Mouse (Mus musculus) thymus, adult 2 months (tissue): ENCODE data around the gene Fggy. TPM values are rescaled to one million over a fixed set of nuclear protein-coding genes. Genes with fewer than 3 reads are reported as not detected.

Experiments
- DNase-seq: peaks from one replicate; pipeline ENCODE4 v3.0.0; 2021
- H3K27ac ChIP-seq: fragments of 200-500 bp; 2 replicates; pipeline ENCODE4 v1.5.1; 2012; ENCODE audit warnings: low read length, control low read depth; ENCODE audit not compliant: control insufficient read depth, insufficient read depth
- H3K27me3 ChIP-seq: fragments of 200-500 bp; 2 replicates; pipeline ENCODE4 v1.6.1; 2012; ENCODE audit warnings: mild to moderate bottlenecking, low read length, moderate library complexity, mixed read lengths; ENCODE audit not compliant: control insufficient read depth, insufficient read depth
- H3K36me3 ChIP-seq: fragments of 200-500 bp; 2 replicates; pipeline ENCODE4 v1.6.1; 2012; ENCODE audit warnings: mild to moderate bottlenecking, low read length, moderate library complexity; ENCODE audit not compliant: control insufficient read depth, insufficient read depth
- H3K4me1 ChIP-seq: fragments of 200-500 bp; replicated peaks from 2 replicates; pipeline ENCODE4 v1.6.1; 2012; ENCODE audit warnings: low read length; ENCODE audit not compliant: control insufficient read depth, insufficient read depth
- H3K4me3 ChIP-seq: fragments of 200-500 bp; 2 replicates; pipeline ENCODE4 v1.5.1; 2012; ENCODE audit warnings: mild to moderate bottlenecking, low read length, control low read depth, moderate library complexity; ENCODE audit not compliant: control insufficient read depth, insufficient read depth
- CTCF ChIP-seq: fragments of 200-500 bp; IDR thresholded peaks from 2 replicates; pipeline ENCODE4 v1.5.1; 2012; ENCODE audit warnings: mild to moderate bottlenecking, control low read depth, low read length, moderate library complexity, borderline replicate concordance; ENCODE audit not compliant: control insufficient read depth, poor library complexity, insufficient read depth; ENCODE audit errors: extremely low read depth
- POLR2A ChIP-seq: fragments of 200-500 bp; IDR thresholded peaks from 2 replicates; pipeline ENCODE4 v1.6.1; 2012; ENCODE audit warnings: mild to moderate bottlenecking, low read length, control low read depth, moderate library complexity; ENCODE audit not compliant: control insufficient read depth, poor library complexity, insufficient read depth; ENCODE audit errors: extremely low read depth
- WGBS: fragments of 180-500 bp; shearing (Covaris S2); methylation state at CpG from one replicate; pipeline ENCODE4 v1.1.7; 2018; 5-methylcytosine and 5-hydroxymethylcytosine counted together
- polyA plus RNA-seq: library from polyadenylated mRNA; depleted of rRNA; stranded (reverse); fragments of >200 nt; gene quantifications from 2 replicates; pipeline ENCODE4 v1.2.3, GENCODE M21; 2012

The Fggy gene
- polyA plus RNA-seq, 1 experiment = 4.4 TPM

DNA sequence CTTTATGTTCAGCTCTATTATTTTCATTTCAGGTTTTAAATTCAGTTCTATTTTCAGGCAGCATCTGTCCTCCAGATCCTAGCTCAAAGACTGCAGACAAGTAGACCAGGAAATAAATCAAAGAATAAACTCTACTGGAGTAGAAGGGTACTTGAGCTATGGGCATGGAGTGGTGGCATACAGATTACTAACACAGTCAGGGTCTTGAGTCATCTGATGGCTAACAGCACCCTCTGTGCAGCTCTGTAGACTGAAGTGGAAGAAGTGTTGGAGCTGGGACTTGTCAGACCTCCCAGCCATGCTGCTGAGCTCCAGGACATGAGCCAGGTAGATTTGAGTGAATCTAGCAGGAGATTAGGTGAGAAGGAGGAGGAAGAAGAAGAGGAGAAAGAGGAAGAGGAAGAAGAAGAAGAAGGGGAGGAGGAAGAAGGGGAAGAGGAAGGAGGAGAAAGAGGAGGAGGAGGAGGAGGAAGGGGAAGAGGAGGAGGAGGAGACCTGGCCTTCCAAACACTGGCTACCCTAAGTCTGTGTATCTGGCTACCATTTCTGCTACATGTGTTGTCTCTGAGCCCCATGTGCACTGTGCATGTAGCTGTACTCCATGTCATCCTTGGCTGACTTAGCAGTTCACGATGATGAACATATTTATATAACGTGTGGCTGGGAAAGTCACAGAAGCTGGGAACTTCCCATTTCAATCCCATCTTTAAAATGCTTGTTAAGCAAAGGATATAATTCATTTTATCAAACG is 91.7 kb downstream of the Fggy start:
- TF ChIP-seq POLR2A (no peak), CTCF (no peak)
- no peaks in the 10 kb centered on the region for H3K27me3 ChIP-seq
- DNase-seq = no peak
- H3K36me3 ChIP-seq = no peaks in the 10 kb centered on the region
- 0 out of 2 replicates have a peak, but pooled peaks cover 2% of the 10 kb centered on the region for H3K4me1 ChIP-seq
- no peak overlapping the region for H3K4me3 ChIP-seq
- WGBS = 93% methylated on average over 3 of the region's 3 CpGs
- no peak overlapping the region for H3K27ac ChIP-seq

DNA sequence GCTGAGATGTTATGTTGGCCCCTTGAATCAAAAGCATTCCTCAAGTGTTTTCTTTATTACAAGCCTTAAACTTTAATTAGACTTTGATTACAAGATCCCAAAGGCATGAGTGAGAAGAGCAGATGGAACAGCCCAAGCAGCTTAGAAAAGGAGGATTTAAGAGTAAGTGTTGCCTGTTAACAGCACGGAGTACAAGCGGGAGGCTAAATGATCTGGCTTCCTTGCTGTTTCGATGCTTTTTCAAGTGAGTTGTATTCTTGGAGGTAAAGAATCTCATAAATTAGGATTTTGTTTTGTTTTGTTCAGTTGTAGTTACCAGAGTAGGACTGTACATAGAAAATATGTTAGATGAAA is 92.2 kb downstream of the Fggy start:
- H3K27me3 ChIP-seq = no peaks in the 10 kb centered on the region
- 0 out of 2 replicates have a peak, but pooled peaks cover 2% of the 10 kb centered on the region for H3K4me1 ChIP-seq
- H3K27ac ChIP-seq = no peak overlapping the region
- no peaks in the 10 kb centered on the region for H3K36me3 ChIP-seq
- WGBS = 98% methylated on average over 3 of the region's 3 CpGs
- TF ChIP-seq POLR2A = no peak
- no peak for TF ChIP-seq CTCF
- no peak for DNase-seq
- H3K4me3 ChIP-seq = no peak overlapping the region

DNA sequence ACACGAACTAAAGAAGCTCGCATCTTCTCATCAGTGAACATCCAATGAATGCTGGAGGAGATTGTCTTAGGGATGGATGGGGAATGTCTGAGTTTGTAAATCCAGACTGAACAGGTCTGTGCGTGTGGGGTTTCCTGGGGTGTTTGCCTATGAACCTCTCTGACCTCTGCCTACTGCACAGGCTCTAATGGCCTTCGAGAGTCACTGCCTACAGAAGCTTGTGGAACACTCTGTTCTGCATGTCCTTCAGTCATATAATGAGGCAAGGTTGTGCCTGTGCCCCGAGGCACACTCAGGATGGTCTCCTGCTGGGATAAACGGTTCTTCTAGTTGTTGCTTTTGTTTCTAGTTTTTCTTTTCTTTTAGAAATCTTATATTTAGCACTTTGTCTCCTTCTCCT is 92.7 kb downstream of the Fggy start:
- no peak for TF ChIP-seq POLR2A
- no peak for TF ChIP-seq CTCF
- no peaks in the 10 kb centered on the region for H3K36me3 ChIP-seq
- no peak for DNase-seq
- no peak overlapping the region for H3K27ac ChIP-seq
- H3K27me3 ChIP-seq = no peaks in the 10 kb centered on the region
- 0 out of 2 replicates have a peak, but pooled peaks cover 2% of the 10 kb centered on the region for H3K4me1 ChIP-seq
- 96% methylated on average over 6 of the region's 6 CpGs for WGBS
- H3K4me3 ChIP-seq = no peak overlapping the region

DNA sequence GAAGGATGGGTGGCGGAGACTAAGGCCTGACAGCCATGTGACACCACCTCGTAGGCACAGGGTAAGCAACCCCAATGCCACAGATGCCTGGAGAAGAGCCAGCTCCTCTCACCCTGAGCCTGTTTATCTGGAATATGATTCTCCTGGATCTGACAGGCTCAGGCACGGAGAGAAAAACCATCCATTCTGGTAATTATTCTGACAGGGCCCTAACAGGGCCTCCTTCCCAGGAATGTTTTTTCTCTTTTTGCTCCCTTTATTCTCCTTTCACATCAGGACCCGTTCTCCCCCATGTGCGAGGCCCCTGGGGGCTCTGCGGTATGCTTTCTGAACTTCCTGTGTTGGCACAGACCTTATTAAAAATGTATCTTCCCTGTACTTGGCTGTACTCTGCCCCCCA is 94.7 kb downstream of the Fggy start:
- Histone ChIP-seq H3K4me1 (0 out of 2 replicates have a peak, but pooled peaks cover 2% of the 10 kb centered on the region), H3K36me3 (no peaks in the 10 kb centered on the region), H3K27me3 (no peaks in the 10 kb centered on the region), H3K27ac (no peak overlapping the region), H3K4me3 (no peak overlapping the region)
- DNase-seq = no peak
- 46% methylated on average over 6 of the region's 6 CpGs for WGBS
- TF ChIP-seq CTCF = no peak
- no peak for TF ChIP-seq POLR2A

DNA sequence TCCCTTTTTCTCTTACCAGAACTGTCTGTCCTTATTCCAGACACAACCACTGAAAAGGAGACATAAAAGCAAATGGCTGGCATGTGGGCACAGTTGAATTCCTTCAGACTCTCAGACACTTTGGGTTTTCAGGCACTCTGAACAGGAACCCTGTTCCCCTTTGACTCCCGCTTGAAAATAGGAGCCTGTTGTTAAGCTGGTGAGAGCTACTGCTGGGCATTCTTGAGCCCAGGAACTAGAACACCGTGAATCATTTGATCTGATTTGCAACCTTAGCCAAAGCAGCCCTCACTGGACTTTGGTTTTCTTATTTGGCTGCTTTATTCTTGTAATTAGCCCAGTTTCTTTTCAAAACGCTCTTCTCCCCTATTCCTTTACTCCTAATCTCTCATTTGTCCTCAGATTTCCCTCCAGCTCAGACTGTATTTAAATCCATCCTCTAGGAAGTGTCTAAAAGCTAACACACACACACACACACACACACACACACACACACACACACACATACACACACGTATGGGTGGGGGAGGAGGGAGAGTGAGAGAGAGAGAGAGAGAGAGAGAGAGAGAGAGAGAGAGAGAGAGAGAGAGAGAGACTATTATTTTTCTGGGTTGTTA is 96.1 kb downstream of the Fggy start:
- Histone ChIP-seq H3K27me3 (no peaks in the 10 kb centered on the region), H3K4me3 (no peak overlapping the region), H3K36me3 (no peaks in the 10 kb centered on the region), H3K4me1 (0 out of 2 replicates have a peak, but pooled peaks cover 2% of the 10 kb centered on the region), H3K27ac (no peak overlapping the region)
- 86% methylated on average over 4 of the region's 4 CpGs for WGBS
- no peak for TF ChIP-seq CTCF
- TF ChIP-seq POLR2A = no peak
- no peak for DNase-seq

DNA sequence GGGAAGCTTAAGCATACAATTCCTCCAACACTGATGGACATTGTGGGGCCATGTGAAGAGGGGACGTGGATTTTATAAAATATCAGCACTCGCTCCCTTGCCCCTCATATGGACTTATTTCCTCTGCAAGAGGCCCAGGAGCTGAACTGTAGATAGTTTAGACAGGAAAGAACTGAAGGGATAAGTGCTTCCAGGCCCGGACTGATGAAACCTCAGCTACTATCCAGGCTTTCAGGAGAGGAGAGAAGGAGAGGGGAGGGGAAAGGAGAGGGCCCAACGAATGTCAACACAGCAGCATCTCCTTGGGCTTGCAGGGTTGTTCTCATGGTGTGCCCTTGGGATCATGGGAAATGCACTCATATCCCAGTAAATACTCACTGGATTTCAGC is 96.6 kb downstream of the Fggy start:
- no peak for DNase-seq
- Histone ChIP-seq H3K4me3 (no peak overlapping the region), H3K36me3 (no peaks in the 10 kb centered on the region), H3K4me1 (0 out of 2 replicates have a peak, but pooled peaks cover 2% of the 10 kb centered on the region), H3K27me3 (no peaks in the 10 kb centered on the region), H3K27ac (no peak overlapping the region)
- no peak for TF ChIP-seq POLR2A
- no peak for TF ChIP-seq CTCF
- WGBS = 97% methylated on average over 4 of the region's 4 CpGs
